Mouse (Mus musculus) kidney, embryonic 14.5 days (tissue): ENCODE results near the gene Tatdn2. TPM values are rescaled to one million over a fixed set of nuclear protein-coding genes. Genes with fewer than 3 reads are reported as not detected.

Experiments
- ATAC-seq: fragments of 200-750 bp; cut with Nextera tagmentation; 2 replicates; pipeline ENCODE4 v1.8.0; 2017; ENCODE audit warnings: moderate number of reproducible peaks, mild to moderate bottlenecking, moderate TSS enrichment, moderate library complexity; ENCODE audit not compliant: low FRiP score, low TSS enrichment
- H3K27ac ChIP-seq: fragments of 300-500 bp; sonication (generic); 2 replicates; pipeline ENCODE4 v1.5.1; 2014; ENCODE audit warnings: low read depth, mild to moderate bottlenecking, low read length, moderate library complexity, mixed read lengths
- H3K27me3 ChIP-seq: fragments of 300-500 bp; sonication (generic); 2 replicates; pipeline ENCODE4 v1.6.1; 2014; ENCODE audit warnings: mild to moderate bottlenecking, low read length; ENCODE audit not compliant: control insufficient read depth, insufficient read depth
- H3K36me3 ChIP-seq: fragments of 300-500 bp; sonication (generic); 2 replicates; pipeline ENCODE4 v1.6.1; 2014; ENCODE audit warnings: low read length, mixed read lengths; ENCODE audit not compliant: control insufficient read depth, insufficient read depth
- H3K4me1 ChIP-seq: fragments of 300-500 bp; sonication (generic); 2 replicates; pipeline ENCODE4 v1.6.1; 2014; ENCODE audit warnings: low read length, mixed read lengths; ENCODE audit not compliant: control insufficient read depth, insufficient read depth
- H3K4me2 ChIP-seq: fragments of 300-500 bp; sonication (generic); replicated peaks from 2 replicates; pipeline ENCODE4 v1.6.1; 2014; ENCODE audit warnings: low read depth, mild to moderate bottlenecking, low read length
- H3K4me3 ChIP-seq: fragments of 300-500 bp; sonication (generic); 2 replicates; pipeline ENCODE4 v1.5.1; 2014; ENCODE audit warnings: mild to moderate bottlenecking, low read length
- H3K9ac ChIP-seq: fragments of 300-500 bp; sonication (generic); 2 replicates; pipeline ENCODE4 v1.6.1; 2014; ENCODE audit warnings: low read depth, mild to moderate bottlenecking, low read length, moderate library complexity
- H3K9me3 ChIP-seq: fragments of 300-500 bp; sonication (generic); 2 replicates; pipeline ENCODE4 v1.6.1; 2016; ENCODE audit warnings: low read length; ENCODE audit not compliant: control insufficient read depth
- WGBS: fragments of 180-500 bp; shearing (Covaris S2); extraction: QIAGEN DNeasy Blood & Tissue Kit; methylation state at CpG from one replicate; pipeline ENCODE4 v1.1.7; 2014; 5-methylcytosine and 5-hydroxymethylcytosine counted together
- polyA plus RNA-seq: library from polyadenylated mRNA; unstranded; fragments of >200 nt; fragmentation: Nextera tagmentation; extraction: Ambion mirVana; gene quantifications from 2 replicates; pipeline ENCODE4 v1.2.1, GENCODE M21; 2014

Gene Tatdn2
- polyA plus RNA-seq, result 0.93 and 1.9 TPM in 2 replicates

GRCm38 (mm10) chr6:113696582-113697221 lies at the start of gene Tatdn2:
TSS of gene Tatdn2 (plus strand) at chr6:113697050.
- under 1% methylated on average over 58 of the region's 58 CpGs for WGBS
- H3K27ac ChIP-seq, result peak within 1 kb of the TSS; percentile 80
- H3K9me3 ChIP-seq, result no peaks in the 10 kb centered on the region
- no peaks in the 10 kb centered on the region for H3K27me3 ChIP-seq
- peaks cover 7% of the 10 kb centered on the region for H3K36me3 ChIP-seq
- H3K4me3 ChIP-seq, result peak within 1 kb of the TSS; percentile 71
- peak within 1 kb of the TSS; percentile 85 for H3K9ac ChIP-seq
- peak within 1 kb of the TSS; percentile 93 for H3K4me2 ChIP-seq
- peak; percentile 98 for ATAC-seq
- peaks cover 18% of the 10 kb centered on the region for H3K4me1 ChIP-seq

- H3K36me3 ChIP-seq, result no peaks in the 10 kb centered on the region
- WGBS, result 89% methylated on average over 7 of the region's 7 CpGs
- H3K4me1 ChIP-seq, result no peaks in the 10 kb centered on the region
- no peaks in the 10 kb centered on the region for H3K9me3 ChIP-seq
- no peak overlapping the region for H3K4me3 ChIP-seq
- no peak overlapping the region for H3K9ac ChIP-seq
- H3K27me3 ChIP-seq, result no peaks in the 10 kb centered on the region
- H3K4me2 ChIP-seq, result no peak overlapping the region
- H3K27ac ChIP-seq, result no peak overlapping the region
- no peak for ATAC-seq
Measured at GRCm38 (mm10) chr6:113649346-113650196, 47.3 kb upstream of the Tatdn2 start.

GRCm38 (mm10) chr6:113650197-113650640 lies 46.6 kb upstream of the Tatdn2 start:
- Histone ChIP-seq H3K4me2 (no peak overlapping the region), H3K4me1 (no peaks in the 10 kb centered on the region), H3K9ac (no peak overlapping the region), H3K36me3 (no peaks in the 10 kb centered on the region), H3K4me3 (no peak overlapping the region), H3K27me3 (no peaks in the 10 kb centered on the region), H3K9me3 (no peaks in the 10 kb centered on the region), H3K27ac (no peak overlapping the region)
- no peak for ATAC-seq
- 72% methylated on average over 4 of the region's 4 CpGs for WGBS

- 57% methylated on average over 3 of the region's 3 CpGs for WGBS
- no peak for ATAC-seq
- no peak overlapping the region for H3K4me2 ChIP-seq
- no peaks in the 10 kb centered on the region for H3K36me3 ChIP-seq
- no peak overlapping the region for H3K27ac ChIP-seq
- H3K9me3 ChIP-seq, result no peaks in the 10 kb centered on the region
- H3K27me3 ChIP-seq, result no peaks in the 10 kb centered on the region
- no peak overlapping the region for H3K9ac ChIP-seq
- no peaks in the 10 kb centered on the region for H3K4me1 ChIP-seq
- no peak overlapping the region for H3K4me3 ChIP-seq
Measured at GRCm38 (mm10) chr6:113651626-113652025, 45.2 kb upstream of the Tatdn2 start.

- H3K9ac ChIP-seq, result no peak overlapping the region
- H3K27ac ChIP-seq, result no peak overlapping the region
- no peaks in the 10 kb centered on the region for H3K36me3 ChIP-seq
- 0 out of 2 replicates have a peak, but pooled peaks cover 3% of the 10 kb centered on the region for H3K4me1 ChIP-seq
- H3K4me3 ChIP-seq, result no peak overlapping the region
- H3K4me2 ChIP-seq, result no peak overlapping the region
- 95% methylated on average over 7 of the region's 7 CpGs for WGBS
- no peaks in the 10 kb centered on the region for H3K9me3 ChIP-seq
- no peaks in the 10 kb centered on the region for H3K27me3 ChIP-seq
- ATAC-seq, result no peak
Measured at GRCm38 (mm10) chr6:113653551-113653950, 43.3 kb upstream of the Tatdn2 start.

- Histone ChIP-seq H3K9ac (no peak overlapping the region), H3K27ac (no peak overlapping the region), H3K4me3 (no peak overlapping the region), H3K4me1 (0 out of 2 replicates have a peak, but pooled peaks cover 4% of the 10 kb centered on the region), H3K9me3 (no peaks in the 10 kb centered on the region), H3K27me3 (no peaks in the 10 kb centered on the region), H3K36me3 (no peaks in the 10 kb centered on the region), H3K4me2 (no peak overlapping the region)
- 70% methylated on average over 8 of the region's 8 CpGs for WGBS
- no peak for ATAC-seq
Measured at GRCm38 (mm10) chr6:113654102-113654501, 42.7 kb upstream of the Tatdn2 start.

- no peak overlapping the region for H3K9ac ChIP-seq
- H3K4me3 ChIP-seq, result no peak overlapping the region
- H3K36me3 ChIP-seq, result no peaks in the 10 kb centered on the region
- no peak overlapping the region for H3K4me2 ChIP-seq
- 0 out of 2 replicates have a peak, but pooled peaks cover 4% of the 10 kb centered on the region for H3K4me1 ChIP-seq
- ATAC-seq, result no peak
- H3K27me3 ChIP-seq, result no peaks in the 10 kb centered on the region
- no peak overlapping the region for H3K27ac ChIP-seq
- WGBS, result 44% methylated on average over 16 of the region's 16 CpGs
- H3K9me3 ChIP-seq, result no peaks in the 10 kb centered on the region
Measured at GRCm38 (mm10) chr6:113654753-113655397, 42.0 kb upstream of the Tatdn2 start.

GRCm38 (mm10) chr6:113655475-113655874 lies 41.4 kb upstream of the Tatdn2 start:
- Histone ChIP-seq H3K4me2 (no peak overlapping the region), H3K4me3 (no peak overlapping the region), H3K27me3 (no peaks in the 10 kb centered on the region), H3K36me3 (no peaks in the 10 kb centered on the region), H3K9me3 (no peaks in the 10 kb centered on the region), H3K9ac (no peak overlapping the region), H3K27ac (no peak overlapping the region), H3K4me1 (peaks cover 7% of the 10 kb centered on the region; the same call in 1 of the 2 replicates)
- no peak for ATAC-seq
- 88% methylated on average over 3 of the region's 3 CpGs for WGBS
